Mouse (Mus musculus): Measurements from ENCODE around the gene Fkbp2.

Fkbp2 gene

GRCm38 (mm10) chr19:6971644-6972043 is 8.7 kb downstream of the Fkbp2 start:
- DNase-seq (ENCODE audit: low spot score), result no peak

GRCm38 (mm10) chr19:6970460-6971085 is 9.7 kb downstream of the Fkbp2 start:
- no peak for DNase-seq (ENCODE audit: low spot score)

GRCm38 (mm10) chr19:6969665-6970381 is 10.5 kb downstream of the Fkbp2 start:
- DNase-seq (ENCODE audit: low spot score), result no peak

- DNase-seq (ENCODE audit: low spot score), result no peak
These were observed 11.0 kb downstream of the Fkbp2 start for GRCm38 (mm10) chr19:6969291-6969664.

- DNase-seq (ENCODE audit: low spot score), result no peak
These were observed 11.6 kb downstream of the Fkbp2 start for GRCm38 (mm10) chr19:6968491-6969271.

GRCm38 (mm10) chr19:6956461-6956860 is 23.8 kb downstream of the Fkbp2 start:
- no peak for DNase-seq (ENCODE audit: low spot score)

GRCm38 (mm10) chr19:6955424-6955823 is 24.9 kb downstream of the Fkbp2 start:
- no peak for DNase-seq (ENCODE audit: low spot score)

- DNase-seq (ENCODE audit: low spot score), result no peak
These were observed 26.3 kb downstream of the Fkbp2 start for GRCm38 (mm10) chr19:6954046-6954445.

GRCm38 (mm10) chr19:6952712-6953037 is 27.6 kb downstream of the Fkbp2 start:
- no peak for DNase-seq (ENCODE audit: low spot score)

- peak; percentile 57 for DNase-seq (ENCODE audit: low spot score)
These were observed 28.1 kb downstream of the Fkbp2 start for GRCm38 (mm10) chr19:6951994-6952711.

- peak; percentile 70 for DNase-seq (ENCODE audit: low spot score)
These were observed 28.8 kb downstream of the Fkbp2 start for GRCm38 (mm10) chr19:6951381-6951968.

- no peak for DNase-seq (ENCODE audit: low spot score)
These were observed 29.6 kb downstream of the Fkbp2 start for GRCm38 (mm10) chr19:6950613-6951153.

- DNase-seq (ENCODE audit: low spot score), result no peak
These were observed 30.4 kb downstream of the Fkbp2 start for GRCm38 (mm10) chr19:6949951-6950350.

- DNase-seq (ENCODE audit: low spot score), result no peak
These were observed 30.8 kb downstream of the Fkbp2 start for GRCm38 (mm10) chr19:6949532-6949931.

GRCm38 (mm10) chr19:6948186-6948585 is 32.1 kb downstream of the Fkbp2 start:
- no peak for DNase-seq (ENCODE audit: low spot score)

GRCm38 (mm10) chr19:6947742-6948141 is 32.6 kb downstream of the Fkbp2 start:
- no peak for DNase-seq (ENCODE audit: low spot score)

- DNase-seq (ENCODE audit: low spot score), result no peak
These were observed 36.6 kb downstream of the Fkbp2 start for GRCm38 (mm10) chr19:6943709-6944108.

GRCm38 (mm10) chr19:6942764-6943163 is 37.5 kb downstream of the Fkbp2 start:
- no peak for DNase-seq (ENCODE audit: low spot score)

GRCm38 (mm10) chr19:6942249-6942691 is 38.0 kb downstream of the Fkbp2 start, which contains the start of gene Gpr137:
Gene Gpr137 (minus strand): TSS chr19:6942480.
- DNase-seq (ENCODE audit: low spot score), result peak; percentile 75

- DNase-seq (ENCODE audit: low spot score), result peak; percentile 79
These were observed 38.7 kb downstream of the Fkbp2 start, which contains the start of gene Bad for GRCm38 (mm10) chr19:6941372-6942248. Gene Bad (plus strand): TSS chr19:6941861.
